Mouse (Mus musculus): ENCODE data around the gene Erc2. TPM values are rescaled to one million over a fixed set of nuclear protein-coding genes. Genes with fewer than 3 reads are reported as not detected.

Gene Erc2
- polyA plus RNA-seq, 1 experiment from 2014 or later = 110 TPM

- Histone ChIP-seq H3K4me3 (no peak overlapping the region), H3K9ac (no peak overlapping the region), H3K27ac (peak overlapping the region; percentile 62), H3K9me3 (no peaks in the 10 kb centered on the region), H3K36me3 (replicated peaks) (no peaks in the 10 kb centered on the region), H3K4me1 (peaks cover 15% of the 10 kb centered on the region; the same call in 1 of the 2 replicates), H3K27me3 (replicated peaks) (no peaks in the 10 kb centered on the region), H3K4me2 (peak overlapping the region; percentile 24)
- peak; percentile 83; the same call in 1 of the 2 replicates for ATAC-seq (replicated peaks)
- 14% methylated on average over 7 of the region's 7 CpGs for WGBS
Measured at GRCm38 (mm10) chr14:28475421-28475820, 853.2 kb downstream of the Erc2 start.

- Histone ChIP-seq H3K27me3 (replicated peaks) (no peaks in the 10 kb centered on the region), H3K4me3 (no peak overlapping the region), H3K27ac (no peak overlapping the region), H3K4me1 (peaks cover 15% of the 10 kb centered on the region; the same call in 1 of the 2 replicates), H3K9me3 (no peaks in the 10 kb centered on the region), H3K9ac (no peak overlapping the region), H3K4me2 (no peak overlapping the region), H3K36me3 (replicated peaks) (no peaks in the 10 kb centered on the region)
- no peak for ATAC-seq (replicated peaks)
- 36% methylated on average over 3 of the region's 3 CpGs for WGBS
Measured at GRCm38 (mm10) chr14:28476746-28477145, 854.5 kb downstream of the Erc2 start.

GRCm38 (mm10) chr14:28480866-28481265 is 858.6 kb downstream of the Erc2 start:
- WGBS = 97% methylated on average over 1 of the region's 1 CpGs
- no peak for ATAC-seq (replicated peaks)
- H3K4me3 ChIP-seq = no peak overlapping the region
- H3K27me3 ChIP-seq (replicated peaks) = no peaks in the 10 kb centered on the region
- H3K9me3 ChIP-seq = no peaks in the 10 kb centered on the region
- peaks cover 5% of the 10 kb centered on the region; the same call in 1 of the 2 replicates for H3K4me1 ChIP-seq
- no peak overlapping the region for H3K9ac ChIP-seq
- H3K27ac ChIP-seq = no peak overlapping the region
- H3K4me2 ChIP-seq = no peak overlapping the region
- H3K36me3 ChIP-seq (replicated peaks) = no peaks in the 10 kb centered on the region

GRCm38 (mm10) chr14:28493806-28494205 is 871.6 kb downstream of the Erc2 start:
- no peak overlapping the region for H3K9ac ChIP-seq
- no peak overlapping the region for H3K4me3 ChIP-seq
- no peaks in the 10 kb centered on the region for H3K9me3 ChIP-seq
- no peaks in the 10 kb centered on the region for H3K36me3 ChIP-seq (replicated peaks)
- no peak overlapping the region for H3K27ac ChIP-seq
- 89% methylated on average over 4 of the region's 4 CpGs for WGBS
- H3K4me2 ChIP-seq = no peak overlapping the region
- H3K27me3 ChIP-seq (replicated peaks) = no peaks in the 10 kb centered on the region
- no peak for ATAC-seq (replicated peaks)
- H3K4me1 ChIP-seq = no peaks in the 10 kb centered on the region

- H3K4me1 ChIP-seq = no peaks in the 10 kb centered on the region
- H3K27me3 ChIP-seq (replicated peaks) = no peaks in the 10 kb centered on the region
- H3K36me3 ChIP-seq (replicated peaks) = no peaks in the 10 kb centered on the region
- no peak overlapping the region for H3K4me2 ChIP-seq
- H3K9ac ChIP-seq = no peak overlapping the region
- no peak overlapping the region for H3K4me3 ChIP-seq
- WGBS = 92% methylated on average over 5 of the region's 5 CpGs
- ATAC-seq (replicated peaks) = no peak
- no peaks in the 10 kb centered on the region for H3K9me3 ChIP-seq
- H3K27ac ChIP-seq = no peak overlapping the region
Measured at GRCm38 (mm10) chr14:28494273-28494672, 872.0 kb downstream of the Erc2 start.

- H3K9ac ChIP-seq = no peak overlapping the region
- H3K27ac ChIP-seq = no peak overlapping the region
- ATAC-seq (replicated peaks) = no peak
- H3K9me3 ChIP-seq = no peaks in the 10 kb centered on the region
- H3K4me2 ChIP-seq = no peak overlapping the region
- peaks cover 25% of the 10 kb centered on the region for H3K4me1 ChIP-seq
- no peaks in the 10 kb centered on the region for H3K36me3 ChIP-seq (replicated peaks)
- no peak overlapping the region for H3K4me3 ChIP-seq
- peaks cover 18% of the 10 kb centered on the region for H3K27me3 ChIP-seq (replicated peaks)
- 61% methylated on average over 12 of the region's 12 CpGs for WGBS
Measured at GRCm38 (mm10) chr14:28501216-28501878, 879.1 kb downstream of the Erc2 start.

- Histone ChIP-seq H3K9me3 (no peaks in the 10 kb centered on the region), H3K4me3 (no peak overlapping the region), H3K9ac (no peak overlapping the region), H3K4me1 (peaks cover 38% of the 10 kb centered on the region), H3K27ac (no peak overlapping the region), H3K27me3 (replicated peaks) (peaks cover 28% of the 10 kb centered on the region), H3K4me2 (no peak overlapping the region), H3K36me3 (replicated peaks) (no peaks in the 10 kb centered on the region)
- ATAC-seq (replicated peaks) = no peak
- 90% methylated on average over 2 of the region's 2 CpGs for WGBS
Measured at GRCm38 (mm10) chr14:28503276-28503675, 881.0 kb downstream of the Erc2 start.

- 3% methylated on average over 53 of the region's 53 CpGs for WGBS
- Histone ChIP-seq H3K4me3 (peak within 1 kb of the TSS; percentile 52), H3K27me3 (replicated peaks) (peaks cover 39% of the 10 kb centered on the region), H3K36me3 (replicated peaks) (no peaks in the 10 kb centered on the region), H3K9me3 (no peaks in the 10 kb centered on the region), H3K27ac (peak within 1 kb of the TSS; percentile 70), H3K4me2 (peak within 1 kb of the TSS; percentile 95), H3K4me1 (peaks cover 45% of the 10 kb centered on the region), H3K9ac (peak within 1 kb of the TSS; percentile 52)
- peak; percentile 17; the same call in 1 of the 2 replicates for ATAC-seq (replicated peaks)
Measured at GRCm38 (mm10) chr14:28504101-28505050, 882.1 kb downstream of the Erc2 start, which contains the start of gene Wnt5a. Gene Wnt5a (plus strand): TSS chr14:28504750.

- Histone ChIP-seq H3K9ac (peak overlapping the region; percentile 52), H3K4me3 (peak overlapping the region; percentile 52), H3K36me3 (replicated peaks) (no peaks in the 10 kb centered on the region), H3K27me3 (replicated peaks) (peaks cover 42% of the 10 kb centered on the region), H3K9me3 (no peaks in the 10 kb centered on the region), H3K4me2 (peak overlapping the region; percentile 95), H3K27ac (peak overlapping the region; percentile 70), H3K4me1 (peaks cover 53% of the 10 kb centered on the region)
- peak; percentile 51 for ATAC-seq (replicated peaks)
- 0% methylated on average over 22 of the region's 22 CpGs for WGBS
Measured at GRCm38 (mm10) chr14:28505051-28505585, 882.9 kb downstream of the Erc2 start.

GRCm38 (mm10) chr14:28505586-28506375 is 883.6 kb downstream of the Erc2 start:
- H3K4me1 ChIP-seq = peaks cover 60% of the 10 kb centered on the region

GRCm38 (mm10) chr14:28506376-28506831 is 884.2 kb downstream of the Erc2 start:
- Histone ChIP-seq H3K9ac (no peak overlapping the region; the same call in 1 of the 2 replicates), H3K9me3 (no peaks in the 10 kb centered on the region), H3K4me1 (peaks cover 66% of the 10 kb centered on the region), H3K27ac (peak overlapping the region; percentile 0; the same call in 1 of the 2 replicates), H3K4me3 (peak overlapping the region; percentile 52), H3K36me3 (replicated peaks) (no peaks in the 10 kb centered on the region), H3K27me3 (replicated peaks) (peaks cover 45% of the 10 kb centered on the region), H3K4me2 (peak overlapping the region; percentile 95)
- under 1% methylated on average over 29 of the region's 29 CpGs for WGBS
- no peak for ATAC-seq (replicated peaks)

More at GRCm38 (mm10) chr14:28505586-28506375, 883.6 kb downstream of the Erc2 start:
- Histone ChIP-seq H3K9me3 (no peaks in the 10 kb centered on the region), H3K4me2 (peak overlapping the region; percentile 95), H3K9ac (peak overlapping the region; percentile 52), H3K4me3 (peak overlapping the region; percentile 52), H3K27ac (peak overlapping the region; percentile 70), H3K27me3 (replicated peaks) (peaks cover 42% of the 10 kb centered on the region), H3K36me3 (replicated peaks) (no peaks in the 10 kb centered on the region)
- under 1% methylated on average over 62 of the region's 62 CpGs for WGBS
- no peak; the same call in 1 of the 2 replicates for ATAC-seq (replicated peaks)

All from midbrain, embryonic 15.5 days (tissue).